13 mouse cellular contexts compared by ENCODE assay signal in genomic region chr10:94097081-94097845, GRCm38 (mm10). TPM values are rescaled to one million over a fixed set of nuclear protein-coding genes. Genes with fewer than 3 reads are reported as not detected.
DNase-seq lines count a peak whose midpoint lies in the region; ATAC-seq and TF ChIP-seq lines count a peak whose summit lies in the region.
"Had no signal": no experiment of that assay in that cellular context is flagged by ENCODE, and none has a peak within 500 bp of the region (broad histone marks: within the 10 kb centered on the region; RNA-seq: fewer than 3 reads in every experiment).

No protein-coding gene starts in this region.

- intact Hi-C loops in heart, adult 2 months (cut with DNase I): no loop called here
- intact Hi-C loops in gastrocnemius, postnatal 14 days (cut with DNase I; ENCODE audit: low total_unique reads): no loop called here

- ATAC-seq in heart, embryonic 12.5 days (ENCODE audit: insufficient number of reproducible peaks, low FRiP score): peak; percentile 84
- ATAC-seq in liver, embryonic 16.5 days (ENCODE audit: low read depth): peak; percentile 77

- peaks cover 23% of the 10 kb centered on the region for H3K4me1 ChIP-seq in heart, embryonic 12.5 days (replicated peaks)
- H3K4me1 ChIP-seq in heart, adult 2 months (ENCODE audit: control insufficient read depth, insufficient read depth, low read length): peaks cover 3% of the 10 kb centered on the region
- peaks cover 17 to 48% of the 10 kb centered on the region in 2 experiments for H3K4me1 ChIP-seq in CH12.LX (ENCODE audit: control insufficient read depth in 1 of 2, insufficient read depth in 2 of 2)
- H3K4me1 ChIP-seq in liver, embryonic 16.5 days (ENCODE audit: control insufficient read depth, low read depth, low read length): peaks cover 19% of the 10 kb centered on the region
- H3K4me1 ChIP-seq: neural tube, embryonic 13.5 days had no signal

- no peak overlapping the region for H3K4me2 ChIP-seq in heart, embryonic 12.5 days
- no peak overlapping the region for H3K4me2 ChIP-seq in CH12.LX (ENCODE audit: insufficient read depth, low read depth, poor library complexity, severe bottlenecking)
- 0 out of 2 replicates have a peak overlapping the region, but pooled peaks have one; percentile 9 for H3K4me2 ChIP-seq in liver, embryonic 16.5 days (ENCODE audit: low read depth, low read length)
- H3K4me2 ChIP-seq: midbrain, embryonic 11.5 days; neural tube, embryonic 13.5 days had no signal

- WGBS in heart, embryonic 12.5 days: 71% methylated on average over 3 of the region's 3 CpGs
- 72% methylated on average over 3 of the region's 3 CpGs for WGBS in heart, adult 2 months
- WGBS in liver, embryonic 16.5 days (ENCODE audit: insufficient replicate concordance): 35% methylated on average over 3 of the region's 3 CpGs

- H3K27ac ChIP-seq in heart, embryonic 12.5 days (ENCODE audit: poor library complexity, severe bottlenecking): peak overlapping the region; percentile 44; the same call in 1 of the 2 replicates
- H3K27ac ChIP-seq in heart, adult 2 months: no peak overlapping the region
- H3K27ac ChIP-seq in CH12.LX (ENCODE audit: insufficient read depth, low read depth): no peak overlapping the region
- H3K27ac ChIP-seq in liver, embryonic 16.5 days (ENCODE audit: low read length): peak overlapping the region; percentile 37; the same call in 1 of the 2 replicates
- H3K27ac ChIP-seq: neural tube, embryonic 13.5 days had no signal

- DNase-seq in heart, adult 2 months: no peak
- no peak for DNase-seq in CH12.LX (ENCODE audit: extremely low read depth)
- DNase-seq in c-Kit-positive CD71-positive TER-119-positive erythroid progenitor cells, embryonic 14.5 days (ENCODE audit: low spot score): peak; percentile 34
- DNase-seq in spleen, postnatal 4 days (ENCODE audit: low spot score in 2 of 2): no peak
- no peak for DNase-seq in gastrocnemius, postnatal 14 days
- DNase-seq in urinary bladder, postnatal 4 days (ENCODE audit: low spot score in 2 of 2): no peak
- DNase-seq: cerebellum, postnatal 36 days; kidney, adult 11 months had no signal

- TF ChIP-seq RAD21 in CH12.LX (IDR thresholded peaks at IDR 0.05; ENCODE audit: low read depth, low read length): no peak

- no peaks in the 10 kb centered on the region for H3K27me3 ChIP-seq in heart, embryonic 12.5 days (replicated peaks)
- H3K27me3 ChIP-seq in heart, adult 2 months (ENCODE audit: control insufficient read depth, insufficient read depth, low read length): no peaks in the 10 kb centered on the region
- no peaks in the 10 kb centered on the region for H3K27me3 ChIP-seq in CH12.LX (replicated peaks)
- no peaks in the 10 kb centered on the region for H3K27me3 ChIP-seq in liver, embryonic 16.5 days (ENCODE audit: control insufficient read depth, insufficient read depth, low read depth, low read length)
- H3K27me3 ChIP-seq: neural tube, embryonic 13.5 days had no signal

- no peak for TF ChIP-seq POLR2A in heart, adult 2 months (IDR thresholded peaks at IDR 0.05; ENCODE audit: insufficient read depth, low read depth, low read length)
- no peak for TF ChIP-seq POLR2A in CH12.LX (IDR thresholded peaks at IDR 0.05; ENCODE audit: low read depth, low read length)

- H3K9me3 ChIP-seq in heart, embryonic 12.5 days (replicated peaks): no peaks in the 10 kb centered on the region; the same call in 1 of the 2 replicates
- H3K9me3 ChIP-seq in CH12.LX (replicated peaks; ENCODE audit: low read length): peaks cover 3% of the 10 kb centered on the region
- H3K9me3 ChIP-seq in liver, embryonic 16.5 days (replicated peaks; ENCODE audit: control insufficient read depth, low read length): no peaks in the 10 kb centered on the region
- H3K9me3 ChIP-seq: neural tube, embryonic 13.5 days had no signal

- in situ Hi-C loops in CH12.LX (cut with MboI; ENCODE audit: low pct_ligation_motif_present, low pct_unique_long_range_greater_than_20kb, low sequenced_read_pairs): no loop called here

- dilution Hi-C loops in CH12.LX (cut with MboI; ENCODE audit: extremely low pct_ligation_motif_present, extremely low pct_unique_long_range_greater_than_20kb, low sequenced_read_pairs): no loop called here

- H3K4me3 ChIP-seq in heart, embryonic 12.5 days: no peak overlapping the region
- H3K4me3 ChIP-seq in heart, adult 2 months: no peak overlapping the region
- H3K4me3 ChIP-seq in CH12.LX (replicated peaks in 1 of 3; ENCODE audit: low read depth in 2 of 3, low read length in 2 of 3, poor library complexity in 1 of 3): no peak overlapping the region
- no peak overlapping the region for H3K4me3 ChIP-seq in liver, embryonic 16.5 days (ENCODE audit: low read depth, low read length)
- H3K4me3 ChIP-seq: erythroblast, embryonic 14.5 days; neural tube, embryonic 13.5 days had no signal

- peaks cover 11% of the 10 kb centered on the region for H3K36me3 ChIP-seq in heart, embryonic 12.5 days
- H3K36me3 ChIP-seq in heart, adult 2 months (ENCODE audit: control insufficient read depth, insufficient read depth, low read length): no peaks in the 10 kb centered on the region; the same call in 1 of the 2 replicates
- H3K36me3 ChIP-seq in CH12.LX (replicated peaks in 1 of 2; ENCODE audit: control insufficient read depth in 1 of 2, insufficient read depth in 1 of 2, low read length in 1 of 2): peaks cover 9 to 40% of the 10 kb centered on the region in 2 experiments
- peaks cover under 1% of the 10 kb centered on the region; the same call in 1 of the 2 replicates for H3K36me3 ChIP-seq in liver, embryonic 16.5 days (ENCODE audit: control insufficient read depth, insufficient read depth)

- no peaks in the 10 kb centered on the region for H3K79me2 ChIP-seq in heart, adult 2 months (replicated peaks; ENCODE audit: control insufficient read depth, insufficient read depth, low read length)
- H3K79me2 ChIP-seq in CH12.LX (replicated peaks; ENCODE audit: control insufficient read depth, extremely low read depth, insufficient read depth, poor library complexity, severe bottlenecking): no peaks in the 10 kb centered on the region

- no peak for TF ChIP-seq EP300 in heart, adult 2 months (IDR thresholded peaks at IDR 0.05; ENCODE audit: insufficient read depth, low read depth, low read length)
- TF ChIP-seq EP300 in CH12.LX (IDR thresholded peaks at IDR 0.05; ENCODE audit: low read length): no peak

- H3K9ac ChIP-seq in heart, embryonic 12.5 days: no peak overlapping the region
- H3K9ac ChIP-seq in heart, adult 2 months (ENCODE audit: low read depth, low read length): no peak overlapping the region
- no peak overlapping the region for H3K9ac ChIP-seq in CH12.LX (ENCODE audit: insufficient read depth, low read depth)
- H3K9ac ChIP-seq in liver, embryonic 16.5 days (ENCODE audit: low read depth, low read length): peak overlapping the region; percentile 20; the same call in 1 of the 2 replicates
- H3K9ac ChIP-seq: neural tube, embryonic 13.5 days had no signal

- no peak for TF ChIP-seq CTCF in heart, adult 2 months (IDR thresholded peaks at IDR 0.05)
- TF ChIP-seq CTCF in CH12.LX (conservative IDR thresholded peaks at IDR 0.05 in 1 of 2, IDR thresholded peaks at IDR 0.05 in 1 of 2; ENCODE audit: low read depth in 2 of 2, low read length in 2 of 2): no peak

TF ChIP-seq in CH12.LX, 34 proteins besides CTCF, POLR2A, EP300 and RAD21:
- TF ChIP-seq KAT2A (IDR thresholded peaks at IDR 0.05; ENCODE audit: insufficient replicate concordance, low read length) (no peak), SMC3 (IDR thresholded peaks at IDR 0.05; ENCODE audit: low read depth, low read length) (no peak), MAFK (IDR thresholded peaks at IDR 0.05; ENCODE audit: insufficient replicate concordance, low read length) (peak; percentile 93), ZMIZ1 (IDR thresholded peaks at IDR 0.05; ENCODE audit: low read depth, low read length) (no peak)

RNA-seq across cellular contexts. Expression of gene Nr2c1, which starts 50.6 kb away (rescaled TPM):
- polyA plus RNA-seq in heart, embryonic 12.5 days (2016; fragmentation: Nextera tagmentation; extraction: Ambion mirVana): 7.1 and 8.7 TPM in 2 replicates
- 1 to 10 TPM; 6.1 to 6.6 TPM for total RNA-seq in heart, adult 2 months (2021)
- polyA plus RNA-seq in heart, adult 2 months (2012; rRNA removed): 3.3 and 4.3 TPM in 2 replicates
- total RNA-seq in CH12.LX (2012; rRNA removed) (3.6 and 3.9 TPM in 2 replicates), CH12.LX (2014; rRNA removed) (5.4 and 5.7 TPM in 2 replicates)
- polyA plus RNA-seq in CH12.LX (2012; ENCODE audit: insufficient read length, low read depth): 6.5 TPM in 2 replicates
- 2.5 TPM in 2 replicates for polyA plus RNA-seq in liver, embryonic 16.5 days (2015; fragmentation: Nextera tagmentation; extraction: Ambion mirVana)
- total RNA-seq in gastrocnemius, postnatal 14 days (2021): 1 to 10 TPM; 7.0 to 7.4 TPM

Comparison
In these comparisons a context has a peak if more than half of its experiments do, and no peak if none do; other contexts are left out.
1. H3K27ac ChIP-seq: peak in heart, embryonic 12.5 days (single experiment) and liver, embryonic 16.5 days (single experiment); none in heart, adult 2 months (single experiment) and CH12.LX (single experiment).